Mouse (Mus musculus) yolk sac, embryonic 10.5 days (tissue): ENCODE data around the gene Rara.

Experiments used
- DNase-seq: peaks from one replicate; pipeline ENCODE4 v3.0.0-alpha.2; 2017; ENCODE audit warnings: low spot score

The Rara gene

DNA sequence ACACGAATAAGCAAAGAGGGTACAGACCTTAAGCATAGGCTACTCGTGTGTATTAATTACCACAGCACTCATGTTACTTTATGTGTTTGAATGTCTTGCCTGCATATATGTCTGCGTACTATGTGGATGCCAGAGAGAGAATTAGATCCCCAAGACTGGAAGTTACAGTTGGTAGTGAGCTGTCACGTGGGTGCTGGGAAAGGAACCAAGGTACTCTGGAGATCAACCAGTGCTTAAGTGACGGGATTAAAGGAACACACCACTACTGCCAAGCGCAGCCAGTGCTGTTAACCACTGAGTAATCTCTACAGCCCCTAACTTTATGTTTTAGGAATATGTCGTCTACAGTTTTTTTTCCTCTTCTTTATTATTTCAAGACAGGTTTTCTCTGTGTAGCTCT, 68.4 kb downstream of the Rara start:
- DNase-seq = no peak

DNA sequence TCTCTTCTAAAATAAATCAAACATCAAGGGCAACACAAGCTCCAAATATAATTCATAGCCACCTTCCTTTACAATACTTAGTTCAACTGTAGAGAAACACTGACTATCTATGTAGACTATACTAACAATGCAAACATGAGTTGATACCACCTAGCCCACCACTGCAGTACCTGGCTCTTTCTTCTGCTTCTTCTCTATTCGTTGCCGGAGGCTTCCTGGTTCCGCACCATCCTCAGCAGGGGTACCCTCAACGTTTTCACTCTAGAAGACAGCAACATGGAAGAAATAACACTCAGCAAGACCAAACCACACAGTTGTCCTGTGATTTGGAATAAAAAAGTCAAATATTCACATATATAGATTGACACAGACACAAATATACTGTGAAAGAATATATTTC, 70.0 kb downstream of the Rara start:
- DNase-seq = no peak

GRCm38 (mm10) chr11:98998776-98999175, 71.2 kb downstream of the Rara start:
- DNase-seq = no peak

DNA sequence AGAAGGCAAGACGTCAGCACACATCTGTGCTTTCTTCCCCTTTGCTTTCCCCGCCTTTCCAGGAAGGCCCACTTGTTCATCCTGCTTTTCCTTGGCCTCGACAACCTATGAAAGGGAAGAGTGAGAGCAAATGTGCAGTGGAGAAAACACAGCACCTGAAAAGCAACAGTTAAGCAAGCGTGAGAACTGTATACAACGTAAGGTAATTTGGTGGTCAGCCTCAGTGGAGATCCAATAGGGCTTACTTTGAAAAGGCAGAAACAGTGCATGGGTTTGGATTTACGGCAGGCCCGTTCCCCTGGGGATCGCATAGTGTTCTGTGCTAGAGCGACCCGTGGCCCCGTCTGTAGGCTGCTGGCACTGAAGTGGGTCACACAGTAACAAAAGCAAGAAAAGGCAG, 71.6 kb downstream of the Rara start:
- no peak for DNase-seq

DNA sequence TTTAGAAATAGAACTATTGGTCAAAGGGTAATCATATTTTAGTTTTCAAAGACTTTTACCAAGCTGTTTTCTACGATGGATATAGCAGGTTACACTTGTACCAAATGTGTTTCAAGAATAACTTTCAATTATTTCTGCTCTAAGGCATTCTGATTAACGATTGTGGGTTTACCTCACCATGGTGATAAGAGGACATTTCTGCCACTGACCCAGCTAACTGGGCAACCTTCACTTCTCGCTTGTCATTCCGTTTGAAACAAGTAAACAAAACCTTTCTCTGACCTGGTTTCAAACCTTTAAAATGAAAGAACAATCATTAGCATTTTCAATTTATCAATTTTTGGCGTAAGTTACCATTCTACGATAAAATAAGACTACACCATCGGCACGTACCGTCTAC, 79.2 kb downstream of the Rara start:
- DNase-seq = no peak

DNA sequence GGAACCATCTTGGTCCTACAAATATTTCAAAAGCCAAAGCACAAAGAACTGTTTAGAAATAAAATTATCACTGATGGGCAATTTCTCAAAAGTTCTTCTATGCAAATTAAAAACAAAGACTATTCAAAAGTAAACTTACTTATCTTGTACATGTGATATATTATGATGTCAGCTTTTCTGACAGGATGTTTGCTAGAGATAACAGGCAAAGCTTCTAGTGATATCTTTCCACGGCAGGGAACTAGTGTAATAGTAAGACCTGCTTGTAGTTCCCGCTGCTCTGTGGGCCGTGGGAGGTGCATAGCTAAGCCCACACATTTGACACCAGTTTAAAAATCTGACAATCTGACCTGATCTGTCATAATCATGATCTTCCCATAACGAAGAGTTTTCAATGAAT, 82.5 kb downstream of the Rara start:
- no peak for DNase-seq

DNA sequence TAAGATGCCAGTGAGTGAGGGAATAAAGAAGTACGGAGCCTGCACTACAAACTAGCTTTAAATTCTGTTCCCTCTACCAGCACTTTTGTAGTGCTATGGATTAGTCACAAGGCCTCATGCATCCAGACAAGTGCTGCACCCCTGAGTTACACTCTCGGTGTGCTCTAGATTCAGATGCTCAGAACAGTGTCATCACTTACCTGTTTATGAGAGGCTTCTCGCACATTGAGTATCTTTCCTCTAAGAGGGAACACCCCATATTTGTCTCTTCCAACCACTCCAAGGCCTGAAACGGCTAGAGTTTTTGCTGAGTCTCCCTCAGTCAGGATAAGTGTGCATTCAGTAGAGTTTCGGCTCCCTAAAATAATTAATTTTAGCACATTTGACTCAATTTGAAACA, 83.1 kb downstream of the Rara start:
- DNase-seq = no peak

GRCm38 (mm10) chr11:99013856-99014255, 86.2 kb downstream of the Rara start:
- DNase-seq = no peak

DNA sequence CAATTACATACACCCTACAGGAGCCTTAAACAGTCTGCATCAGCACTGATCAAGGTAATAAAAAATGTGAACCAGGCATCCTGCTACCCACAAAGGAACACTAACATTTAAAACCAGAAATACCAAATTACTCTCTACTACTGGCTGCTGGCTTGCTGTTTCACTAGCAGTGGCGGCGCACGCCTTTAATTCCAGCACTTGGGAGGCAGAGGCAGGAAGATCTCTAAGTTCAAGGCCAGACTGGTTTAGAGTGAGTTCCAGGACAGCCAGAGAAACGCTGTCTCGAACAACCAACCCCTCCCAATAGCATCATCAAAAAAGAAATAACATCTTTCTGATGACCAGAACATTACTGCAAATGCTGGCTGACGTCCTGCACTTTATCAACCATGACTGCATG, 92.2 kb downstream of the Rara start:
- no peak for DNase-seq

DNA sequence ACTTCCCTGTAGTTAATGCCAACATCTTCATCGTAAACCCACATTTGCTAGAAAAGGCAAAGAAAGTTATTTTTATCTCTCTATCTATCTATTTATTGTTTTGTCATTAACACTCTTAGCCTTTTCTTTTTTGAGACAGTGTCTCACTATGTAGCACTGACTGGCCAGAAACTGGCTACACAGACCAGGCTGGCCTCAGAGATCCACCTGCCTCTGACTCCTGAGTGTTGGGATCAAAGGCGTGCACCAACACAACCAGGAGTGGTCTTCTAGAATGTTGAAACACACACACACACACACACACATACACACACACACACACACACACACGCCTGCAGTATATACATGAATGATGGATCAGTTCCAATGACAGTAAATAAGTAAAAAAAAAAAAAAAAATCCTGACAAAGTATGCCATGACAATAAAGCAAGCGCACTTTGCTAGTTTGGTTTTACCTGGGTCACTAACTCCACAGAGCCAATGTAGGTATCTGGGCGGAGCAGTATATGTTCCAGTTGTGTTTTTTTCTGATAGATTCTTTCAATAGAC, 94.8 kb downstream of the Rara start:
- no peak for DNase-seq

DNA sequence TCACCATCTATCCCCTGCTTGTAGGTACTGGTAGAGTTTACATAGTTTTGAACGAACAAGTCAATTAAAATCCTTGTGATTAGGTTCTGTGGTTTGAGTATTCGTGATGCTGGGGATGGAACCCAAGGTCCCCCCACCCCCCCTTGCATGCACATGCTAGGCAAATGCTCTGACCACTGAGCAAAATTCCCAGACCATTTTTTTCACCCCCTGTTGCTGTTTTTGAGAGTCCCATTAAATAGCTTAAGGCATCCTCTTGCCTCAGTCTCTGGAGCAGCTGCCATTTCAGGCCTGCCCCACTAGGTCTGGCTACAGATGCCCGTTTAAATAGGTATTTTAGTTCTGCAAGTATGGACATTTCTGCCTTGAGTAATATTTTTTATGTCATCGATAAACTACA, 95.5 kb downstream of the Rara start:
- DNase-seq = no peak

GRCm38 (mm10) chr11:99023500-99024467, 96.2 kb downstream of the Rara start, which contains the start of gene Top2a:
TSS of gene Top2a (minus strand) at chr11:99024189.
- peak; percentile 98 for DNase-seq
